Mouse (Mus musculus) bone marrow, adult 2 months (tissue): Measurements from ENCODE around the gene Fam19a5.

ENCODE experiments used
- CTCF ChIP-seq: fragments of 200-500 bp; IDR thresholded peaks from 2 replicates; pipeline ENCODE4 v1.5.1; 2011; ENCODE audit warnings: low read length, control low read depth; ENCODE audit not compliant: control insufficient read depth, insufficient read depth
- POLR2A ChIP-seq: fragments of 200-500 bp; IDR thresholded peaks from 2 replicates; pipeline ENCODE4 v1.6.1; 2011; ENCODE audit warnings: low read depth, mild to moderate bottlenecking, control low read depth, low read length, borderline replicate concordance; ENCODE audit not compliant: control insufficient read depth

GRCm38 (mm10) chr15:87625236-87626023 lies 81.3 kb downstream of the Fam19a5 start:
- no peak for TF ChIP-seq CTCF
- TF ChIP-seq POLR2A = no peak
